Mouse (Mus musculus) lung, embryonic 15.5 days (tissue): ENCODE results near the gene Lzic. TPM values are rescaled to one million over a fixed set of nuclear protein-coding genes. Genes with fewer than 3 reads are reported as not detected.
"Not testable (repeated sequence)": the region's sequence is repeated elsewhere in the genome, so short reads cannot be mapped to it uniquely, and the experiment has no call there.

Source experiments
- ATAC-seq: fragments of 200-750 bp; cut with Nextera tagmentation; 2 replicates; pipeline ENCODE4 v1.8.0; 2017; ENCODE audit warnings: moderate number of reproducible peaks, borderline replicate concordance; ENCODE audit not compliant: low FRiP score, low TSS enrichment; ENCODE audit errors: extremely low read depth
- H3K27ac ChIP-seq: fragments of 300-500 bp; sonication (generic); 2 replicates; pipeline ENCODE4 v1.5.1; 2015; ENCODE audit warnings: moderate library complexity, mild to moderate bottlenecking, inconsistent platforms
- H3K27me3 ChIP-seq: fragments of 300-500 bp; sonication (generic); 2 replicates; pipeline ENCODE4 v1.6.1; 2015; ENCODE audit warnings: inconsistent platforms
- H3K36me3 ChIP-seq: fragments of 300-500 bp; sonication (generic); 2 replicates; pipeline ENCODE4 v1.6.1; 2015; ENCODE audit warnings: inconsistent platforms
- H3K4me1 ChIP-seq: fragments of 300-500 bp; sonication (generic); 2 replicates; pipeline ENCODE4 v1.6.1; 2015; ENCODE audit warnings: inconsistent platforms
- H3K4me2 ChIP-seq: fragments of 300-500 bp; sonication (generic); 2 replicates; pipeline ENCODE4 v1.6.1; 2015; ENCODE audit warnings: inconsistent platforms, mild to moderate bottlenecking, moderate library complexity
- H3K4me3 ChIP-seq: fragments of 300-500 bp; sonication (generic); 2 replicates; pipeline ENCODE4 v1.5.1; 2015; ENCODE audit warnings: mild to moderate bottlenecking, inconsistent platforms
- H3K9ac ChIP-seq: fragments of 300-500 bp; sonication (generic); 2 replicates; pipeline ENCODE4 v1.6.1; 2015; ENCODE audit warnings: inconsistent platforms
- H3K9me3 ChIP-seq: fragments of 300-500 bp; sonication (generic); 2 replicates; pipeline ENCODE4 v1.6.1; 2016; ENCODE audit warnings: inconsistent platforms
- WGBS: fragments of 180-500 bp; shearing (Covaris S2); methylation state at CpG from one replicate; pipeline ENCODE4 v1.1.7; 2015; 5-methylcytosine and 5-hydroxymethylcytosine counted together
- polyA plus RNA-seq: library from polyadenylated mRNA; unstranded; fragments of >200 nt; fragmentation: Nextera tagmentation; extraction: Ambion mirVana; gene quantifications from 2 replicates; pipeline ENCODE4 v1.2.1, GENCODE M21; 2015

The Lzic gene
- polyA plus RNA-seq, 1 experiment from 2014 or later, result 47.4 TPM

DNA sequence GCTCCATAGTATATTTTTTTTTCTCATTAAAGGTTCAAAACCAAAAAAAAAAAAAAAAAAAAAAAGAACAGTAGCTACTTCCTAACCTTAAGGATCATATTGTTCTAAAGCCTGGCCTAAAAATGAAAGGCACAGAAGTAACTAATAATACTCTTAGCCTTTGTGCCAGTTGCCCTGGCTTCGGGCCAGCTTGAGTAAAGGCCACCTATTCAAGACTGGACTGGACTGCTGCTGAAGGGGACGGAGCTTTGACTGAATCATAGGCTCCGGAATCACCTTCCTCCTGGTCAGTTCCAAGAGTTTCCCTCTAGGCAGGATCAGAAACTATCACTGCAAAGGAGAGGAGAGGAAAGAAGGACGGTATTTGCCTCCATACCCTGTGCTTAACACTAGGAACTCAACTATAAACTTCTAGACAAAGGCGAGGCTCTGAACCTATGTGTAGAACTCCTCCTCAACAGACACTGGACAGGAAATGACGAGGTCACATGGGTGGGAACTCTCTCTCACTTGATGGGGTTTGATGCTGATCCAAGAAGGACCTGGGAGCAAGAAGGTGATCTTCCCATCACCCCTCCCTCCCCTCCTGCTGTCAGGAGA lies 27.1 kb upstream of the Lzic start:
- Histone ChIP-seq H3K4me1 (peaks cover 7% of the 10 kb centered on the region; the same call in 1 of the 2 replicates), H3K9me3 (no peaks in the 10 kb centered on the region), H3K27me3 (no peaks in the 10 kb centered on the region), H3K9ac (no peak overlapping the region), H3K4me3 (no peak overlapping the region), H3K4me2 (no peak overlapping the region), H3K27ac (no peak overlapping the region), H3K36me3 (no peaks in the 10 kb centered on the region)
- 70% methylated on average over 6 of the region's 6 CpGs for WGBS
- no peak for ATAC-seq

DNA sequence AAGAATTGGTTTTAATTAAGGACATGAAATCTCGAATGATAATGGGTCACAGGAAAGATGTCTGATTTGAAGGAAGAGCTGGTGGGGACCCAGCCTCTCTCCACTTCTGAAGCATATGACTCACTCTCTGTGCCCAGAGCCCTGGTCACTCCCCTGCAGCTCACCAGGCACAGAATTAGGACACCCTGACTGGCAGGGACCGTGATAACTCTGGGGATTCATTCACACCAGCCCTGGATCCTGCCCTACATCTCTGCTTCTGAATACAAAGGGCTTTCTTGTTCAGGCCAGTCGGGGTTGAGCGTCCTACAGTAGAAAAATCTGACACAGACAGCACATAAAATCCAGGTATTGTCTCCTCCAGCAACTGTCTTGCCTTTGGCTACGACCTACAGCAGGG lies 26.5 kb upstream of the Lzic start:
- no peak for ATAC-seq
- Histone ChIP-seq H3K9me3 (no peaks in the 10 kb centered on the region), H3K36me3 (no peaks in the 10 kb centered on the region), H3K27ac (no peak overlapping the region), H3K4me2 (no peak overlapping the region), H3K27me3 (no peaks in the 10 kb centered on the region), H3K4me1 (peaks cover 7% of the 10 kb centered on the region; the same call in 1 of the 2 replicates), H3K4me3 (no peak overlapping the region), H3K9ac (no peak overlapping the region)
- 61% methylated on average over 5 of the region's 5 CpGs for WGBS

DNA sequence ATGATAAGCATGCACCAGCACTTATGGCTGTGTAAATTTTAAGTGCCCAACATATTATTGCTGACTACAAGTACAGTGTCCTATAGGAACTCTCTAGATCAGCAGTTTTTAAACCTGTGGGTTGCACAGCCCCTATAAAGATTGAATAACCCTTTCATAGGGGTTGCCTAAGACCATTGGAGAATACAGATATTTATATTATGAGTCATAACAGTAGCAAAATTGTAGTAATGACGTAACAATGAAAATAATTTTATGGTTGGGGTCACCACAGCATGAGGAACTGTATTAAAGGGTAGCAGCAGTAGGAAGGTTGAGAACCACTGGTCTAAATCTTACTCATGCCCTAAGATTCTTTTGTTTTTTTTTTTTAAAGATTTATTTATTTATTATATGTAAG lies 25.6 kb upstream of the Lzic start:
- Histone ChIP-seq H3K27me3 (no peaks in the 10 kb centered on the region), H3K36me3 (no peaks in the 10 kb centered on the region), H3K4me2 (no peak overlapping the region), H3K4me1 (peaks cover 7% of the 10 kb centered on the region; the same call in 1 of the 2 replicates), H3K27ac (no peak overlapping the region), H3K9me3 (no peaks in the 10 kb centered on the region), H3K9ac (no peak overlapping the region), H3K4me3 (no peak overlapping the region)
- 79% methylated on average over 1 of the region's 1 CpGs for WGBS
- ATAC-seq, result no peak

DNA sequence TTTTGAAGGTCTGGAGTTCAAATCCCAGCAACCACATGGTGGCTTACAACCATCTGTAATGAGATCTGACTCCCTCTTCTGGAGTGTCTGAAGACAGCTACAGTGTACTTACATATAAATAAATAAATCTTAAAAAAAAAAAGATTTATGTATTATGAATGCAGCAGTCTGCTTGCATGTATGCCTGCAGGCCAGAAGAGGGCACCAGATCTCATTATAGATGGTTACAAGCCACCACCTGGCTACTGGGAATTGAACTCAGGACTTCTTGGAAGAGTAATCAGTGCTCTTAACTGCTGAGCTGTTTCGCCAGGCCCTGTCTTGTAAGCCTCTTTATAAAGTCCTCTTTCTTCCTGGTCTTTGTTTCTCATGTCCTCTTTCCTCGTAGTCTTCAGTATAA lies 24.6 kb upstream of the Lzic start:
- not testable (repeated sequence) for H3K36me3 ChIP-seq, H3K27me3 ChIP-seq, H3K9ac ChIP-seq, ATAC-seq, H3K27ac ChIP-seq, H3K4me1 ChIP-seq, H3K9me3 ChIP-seq, H3K4me2 ChIP-seq, H3K4me3 ChIP-seq
- 87% methylated on average over 2 of the region's 2 CpGs for WGBS

DNA sequence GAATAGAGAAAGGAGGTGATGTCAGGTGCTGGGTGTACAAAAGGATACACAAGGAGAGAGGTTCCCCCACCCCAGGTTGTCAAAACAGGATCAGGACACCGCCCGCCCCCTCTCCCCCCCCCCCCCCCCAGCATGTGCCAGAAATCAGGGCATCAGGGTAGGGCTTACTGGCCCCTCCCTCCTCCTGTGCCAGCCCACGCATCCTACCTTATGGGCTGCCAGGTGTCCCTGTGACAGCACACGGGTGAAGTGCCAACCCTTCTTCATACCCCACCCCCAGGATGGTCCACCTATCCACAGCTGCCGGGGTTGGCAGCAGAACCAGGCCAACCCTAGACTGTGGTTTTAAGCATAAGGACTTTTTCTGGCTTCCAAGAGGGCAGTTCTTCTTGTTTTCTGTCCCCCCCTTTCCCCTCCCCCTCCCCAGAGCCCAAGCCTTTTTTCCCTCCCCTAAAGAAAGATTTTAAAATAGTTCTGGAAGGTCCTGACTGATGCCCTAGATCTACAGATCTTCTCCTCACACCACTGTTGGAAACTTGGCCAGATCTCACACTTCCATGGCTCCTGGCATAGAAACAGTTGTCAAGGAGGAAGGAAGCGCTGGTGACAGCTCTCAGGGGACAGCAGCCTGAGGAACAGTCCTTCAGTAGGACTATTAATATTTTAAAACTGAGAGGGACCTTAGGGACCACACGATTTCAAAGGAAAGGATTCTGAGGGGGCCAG lies 23.3 kb upstream of the Lzic start:
- 43% methylated on average over 4 of the region's 7 CpGs for WGBS
- Histone ChIP-seq H3K36me3 (no peaks in the 10 kb centered on the region), H3K4me2 (no peak overlapping the region), H3K27ac (no peak overlapping the region), H3K27me3 (no peaks in the 10 kb centered on the region), H3K4me3 (no peak overlapping the region), H3K9ac (no peak overlapping the region), H3K4me1 (peaks cover 7% of the 10 kb centered on the region; the same call in 1 of the 2 replicates), H3K9me3 (no peaks in the 10 kb centered on the region)
- ATAC-seq, result peak; percentile 27; the same call in 1 of the 2 replicates

DNA sequence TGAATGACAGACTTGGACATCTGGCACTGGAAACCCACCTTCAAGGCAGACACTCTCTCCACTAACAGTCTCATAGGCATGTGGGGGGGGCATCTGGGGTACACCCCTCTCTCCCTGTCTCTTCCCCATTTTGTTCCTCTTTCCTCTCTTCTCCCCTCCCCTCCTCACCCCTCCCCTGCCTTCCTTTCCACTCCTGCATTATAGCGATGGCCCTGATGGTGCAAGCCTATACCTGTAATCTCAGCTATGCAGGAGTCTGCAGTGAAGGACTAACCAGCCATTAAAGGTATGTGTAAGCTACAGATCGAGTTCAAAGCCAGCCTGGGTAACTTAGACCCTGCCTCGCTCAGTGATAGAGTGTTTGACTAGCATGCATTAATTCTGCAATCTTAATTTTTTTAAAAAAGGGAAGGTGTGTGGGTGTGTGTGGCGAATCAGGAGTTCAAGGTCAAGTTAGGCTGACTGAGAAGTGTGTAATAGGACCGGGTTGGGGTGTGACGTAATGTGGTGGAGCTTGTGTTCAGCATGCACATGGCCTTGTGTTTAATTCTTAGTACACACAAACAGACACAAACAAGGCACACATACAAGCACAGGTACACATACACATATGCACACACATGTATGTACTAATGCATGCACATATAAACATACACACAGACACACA lies 22.6 kb upstream of the Lzic start:
- no peak for ATAC-seq
- Histone ChIP-seq H3K4me3 (no peak overlapping the region), H3K4me1 (peaks cover 7% of the 10 kb centered on the region; the same call in 1 of the 2 replicates), H3K27me3 (no peaks in the 10 kb centered on the region), H3K27ac (no peak overlapping the region), H3K9me3 (no peaks in the 10 kb centered on the region), H3K9ac (no peak overlapping the region), H3K36me3 (no peaks in the 10 kb centered on the region), H3K4me2 (no peak overlapping the region)
- WGBS, result 67% methylated on average over 6 of the region's 6 CpGs

DNA sequence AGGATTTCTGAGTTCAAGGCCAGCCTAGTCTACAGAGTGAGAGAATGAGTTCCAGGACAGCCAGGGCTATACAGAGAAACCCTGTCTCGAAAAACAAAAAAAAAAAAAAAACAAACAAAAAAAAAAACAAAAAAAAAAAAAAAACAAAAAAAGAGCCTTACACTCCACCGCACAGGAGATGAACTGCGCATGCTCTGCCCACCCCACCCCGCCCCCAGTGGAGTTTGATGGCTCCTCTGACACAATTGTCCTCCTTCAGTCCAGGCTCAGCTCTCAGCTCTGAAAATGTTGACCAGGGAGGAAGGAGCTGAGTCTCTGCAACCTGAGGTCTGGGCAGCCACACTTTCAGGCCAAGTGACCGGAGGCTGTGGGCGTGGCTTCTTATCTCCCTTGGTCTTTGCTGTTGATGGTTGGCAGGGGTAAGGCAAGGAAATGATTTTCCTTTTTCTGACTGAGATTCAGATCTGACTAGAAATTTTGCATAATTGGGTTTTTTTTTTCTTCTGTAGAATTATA lies 21.5 kb upstream of the Lzic start:
- no peak overlapping the region for H3K27ac ChIP-seq
- H3K9ac ChIP-seq, result no peak overlapping the region
- no peak overlapping the region for H3K4me2 ChIP-seq
- H3K27me3 ChIP-seq, result no peaks in the 10 kb centered on the region
- peaks cover 7% of the 10 kb centered on the region; the same call in 1 of the 2 replicates for H3K4me1 ChIP-seq
- H3K9me3 ChIP-seq, result no peaks in the 10 kb centered on the region
- ATAC-seq, result no peak
- 0 out of 2 replicates have a peak, but pooled peaks cover 5% of the 10 kb centered on the region for H3K36me3 ChIP-seq
- WGBS, result 65% methylated on average over 6 of the region's 6 CpGs
- no peak overlapping the region for H3K4me3 ChIP-seq

DNA sequence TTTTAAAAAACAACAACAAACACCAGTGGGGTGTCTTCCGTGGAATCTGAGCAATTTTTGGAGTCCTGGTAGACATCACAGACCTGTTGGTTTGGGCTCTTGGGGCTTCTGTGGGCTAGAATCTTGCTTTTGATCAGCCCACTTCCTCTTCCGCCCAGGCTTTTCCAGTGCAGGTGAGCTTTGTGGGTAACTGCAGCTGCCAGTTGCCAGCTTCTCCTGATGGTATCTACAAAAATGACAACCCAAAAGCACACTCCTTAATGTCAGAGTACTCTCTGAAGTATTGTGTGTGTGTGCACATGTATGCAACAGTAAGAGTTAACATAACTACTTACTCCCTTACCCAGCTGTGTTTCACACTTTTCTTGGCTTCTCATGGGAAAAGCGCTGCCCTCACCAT lies 15.5 kb upstream of the Lzic start:
- H3K27ac ChIP-seq, result no peak overlapping the region
- H3K9me3 ChIP-seq, result no peaks in the 10 kb centered on the region
- H3K27me3 ChIP-seq, result no peaks in the 10 kb centered on the region
- peaks cover 17% of the 10 kb centered on the region for H3K36me3 ChIP-seq
- no peak overlapping the region for H3K4me3 ChIP-seq
- no peak for ATAC-seq
- H3K9ac ChIP-seq, result no peak overlapping the region
- H3K4me2 ChIP-seq, result no peak overlapping the region
- H3K4me1 ChIP-seq, result no peaks in the 10 kb centered on the region
- WGBS, result 96% methylated on average over 3 of the region's 3 CpGs

DNA sequence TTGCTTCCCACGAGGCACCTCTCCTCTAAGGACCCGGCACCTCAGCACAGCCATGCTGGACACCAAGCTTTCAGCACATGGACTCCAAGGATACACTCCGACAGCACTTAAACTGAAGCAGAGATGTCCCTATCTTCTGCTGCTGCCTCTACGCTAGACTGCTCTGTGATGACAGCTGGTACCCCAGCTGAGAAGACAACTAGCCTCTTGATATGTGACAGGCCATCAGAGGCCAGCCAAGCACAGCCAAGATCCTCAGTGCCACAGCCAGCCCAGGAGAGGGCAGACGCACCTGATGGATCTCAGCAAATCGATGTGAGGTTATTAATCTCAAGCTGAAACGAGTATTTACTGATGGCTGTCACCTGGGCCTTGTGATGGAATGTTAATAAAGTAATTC lies 9.9 kb upstream of the Lzic start:
- no peak for ATAC-seq
- Histone ChIP-seq H3K9ac (no peak overlapping the region), H3K9me3 (no peaks in the 10 kb centered on the region), H3K4me3 (no peak overlapping the region), H3K36me3 (peaks cover 7% of the 10 kb centered on the region), H3K4me2 (no peak overlapping the region), H3K27ac (no peak overlapping the region), H3K4me1 (no peaks in the 10 kb centered on the region), H3K27me3 (no peaks in the 10 kb centered on the region)
- WGBS, result 55% methylated on average over 7 of the region's 7 CpGs

DNA sequence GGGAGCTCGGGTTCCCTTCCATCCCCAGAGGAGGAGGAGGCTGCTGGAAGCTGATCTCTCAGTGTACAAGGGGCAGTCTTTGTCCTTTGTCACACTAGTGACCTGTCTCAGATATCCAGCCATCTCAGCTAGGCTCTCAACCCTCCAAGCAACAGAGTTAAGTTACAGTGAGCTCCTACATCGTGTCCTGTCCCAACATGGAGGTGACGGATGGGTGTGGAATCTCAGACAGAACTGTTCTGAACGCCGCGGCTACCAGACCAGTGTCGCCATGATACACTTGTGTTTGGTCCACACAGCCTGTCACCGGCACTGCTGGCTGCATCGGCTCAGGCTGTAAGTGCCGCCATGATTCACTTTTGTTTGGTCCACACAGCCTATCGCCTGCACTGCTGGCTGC lies 8.0 kb upstream of the Lzic start, which contains the start of gene Tmem274:
TSS of gene Tmem274 (plus strand) at position 301 of the 400 bp plus-strand sequence.
- Histone ChIP-seq H3K36me3 (peaks cover 7% of the 10 kb centered on the region), H3K4me3 (no peak within 1 kb of the TSS), H3K9ac (no peak within 1 kb of the TSS), H3K9me3 (no peaks in the 10 kb centered on the region), H3K27ac (no peak within 1 kb of the TSS), H3K27me3 (no peaks in the 10 kb centered on the region), H3K4me1 (no peaks in the 10 kb centered on the region), H3K4me2 (no peak within 1 kb of the TSS)
- WGBS, result 82% methylated on average over 11 of the region's 11 CpGs
- ATAC-seq, result no peak

DNA sequence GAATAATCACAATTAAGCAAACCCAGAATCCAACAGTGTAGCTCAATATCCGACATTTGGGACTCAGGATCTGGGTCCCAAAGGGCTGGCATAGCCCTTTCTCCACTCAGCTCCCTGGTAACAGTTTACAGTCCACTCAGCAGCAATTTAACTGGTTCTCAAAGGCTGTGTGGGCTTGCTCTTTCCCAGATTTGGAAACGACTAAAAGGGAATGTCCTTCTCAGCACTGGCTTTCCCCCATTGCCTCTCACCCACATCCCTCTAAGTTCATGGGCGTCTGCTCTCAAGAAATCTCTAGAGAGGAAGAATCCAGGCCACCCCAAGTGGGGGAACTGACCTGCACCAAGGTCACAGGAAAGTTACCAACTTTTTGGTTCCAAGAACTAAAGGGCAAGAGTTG lies 463 bp upstream of the Lzic start:
- WGBS, result 40% methylated on average over 3 of the region's 3 CpGs
- H3K36me3 ChIP-seq, result peaks cover 28% of the 10 kb centered on the region
- peak overlapping the region; percentile 89 for H3K9ac ChIP-seq
- H3K27me3 ChIP-seq, result no peaks in the 10 kb centered on the region
- H3K4me1 ChIP-seq, result peaks cover 17% of the 10 kb centered on the region
- no peaks in the 10 kb centered on the region for H3K9me3 ChIP-seq
- H3K4me2 ChIP-seq, result peak overlapping the region; percentile 81
- ATAC-seq, result no peak
- peak overlapping the region; percentile 77; the same call in 1 of the 2 replicates for H3K27ac ChIP-seq
- H3K4me3 ChIP-seq, result peak overlapping the region; percentile 75

DNA sequence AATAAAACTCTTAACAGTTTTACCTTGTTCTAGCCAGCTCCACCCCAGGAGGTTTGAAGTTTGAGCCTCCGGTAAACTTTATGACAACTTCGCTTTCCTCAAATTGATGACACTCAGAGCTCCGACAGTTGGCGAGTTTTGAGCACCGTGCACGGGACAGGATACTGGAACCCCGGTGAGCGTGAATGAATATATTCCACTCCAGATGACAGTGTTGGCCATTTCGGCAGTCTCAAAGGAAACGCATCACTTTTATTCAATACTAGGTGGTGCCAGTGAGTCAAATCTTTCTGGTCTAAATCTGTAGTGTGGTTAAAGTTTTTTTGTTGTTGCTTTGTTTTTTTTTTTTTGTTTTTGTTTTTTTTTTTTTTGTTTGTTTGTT lies 787 bp downstream of the Lzic start:
- peak overlapping the region; percentile 81 for H3K4me2 ChIP-seq
- WGBS, result 0% methylated on average over 10 of the region's 10 CpGs
- peak overlapping the region; percentile 89 for H3K9ac ChIP-seq
- peak overlapping the region; percentile 75 for H3K4me3 ChIP-seq
- H3K4me1 ChIP-seq, result peaks cover 17% of the 10 kb centered on the region
- peak overlapping the region; percentile 77 for H3K27ac ChIP-seq
- ATAC-seq, result no peak; the same call in 1 of the 2 replicates
- H3K27me3 ChIP-seq, result no peaks in the 10 kb centered on the region
- H3K36me3 ChIP-seq, result peaks cover 36% of the 10 kb centered on the region
- no peaks in the 10 kb centered on the region for H3K9me3 ChIP-seq
